Mouse (Mus musculus) lung, embryonic 14.5 days (tissue): ENCODE data around the gene Emc4. TPM values are rescaled to one million over a fixed set of nuclear protein-coding genes. Genes with fewer than 3 reads are reported as not detected.

Experiments
- ATAC-seq: fragments of 200-750 bp; cut with Nextera tagmentation; 2 replicates; pipeline ENCODE4 v1.8.0; 2017; ENCODE audit warnings: mild to moderate bottlenecking, moderate TSS enrichment, moderate library complexity; ENCODE audit not compliant: insufficient read depth
- DNase-seq: peaks from one replicate; pipeline ENCODE4 v3.0.0-alpha.2; 2015
- H3K27ac ChIP-seq: fragments of 300-500 bp; sonication (generic); 2 replicates; pipeline ENCODE4 v1.5.1; 2014; ENCODE audit warnings: low read depth, mild to moderate bottlenecking, moderate library complexity
- H3K27me3 ChIP-seq: fragments of 300-500 bp; sonication (generic); 2 replicates; pipeline ENCODE4 v1.6.1; 2014; ENCODE audit warnings: low read length, control low read depth; ENCODE audit not compliant: insufficient read depth
- H3K36me3 ChIP-seq: fragments of 300-500 bp; sonication (generic); 2 replicates; pipeline ENCODE4 v1.6.1; 2014; ENCODE audit warnings: control low read depth; ENCODE audit not compliant: insufficient read depth
- H3K4me1 ChIP-seq: fragments of 300-500 bp; sonication (generic); 2 replicates; pipeline ENCODE4 v1.6.1; 2014; ENCODE audit warnings: antibody characterized with exemption, control low read depth; ENCODE audit not compliant: insufficient read depth
- H3K4me2 ChIP-seq: fragments of 300-500 bp; sonication (generic); 2 replicates; pipeline ENCODE4 v1.6.1; 2014; ENCODE audit warnings: mild to moderate bottlenecking
- H3K4me3 ChIP-seq: fragments of 300-500 bp; sonication (generic); 2 replicates; pipeline ENCODE4 v1.5.1; 2014; ENCODE audit warnings: low read depth, low read length
- H3K9ac ChIP-seq: fragments of 300-500 bp; sonication (generic); 2 replicates; pipeline ENCODE4 v1.6.1; 2014
- H3K9me3 ChIP-seq: fragments of 300-500 bp; sonication (generic); 2 replicates; pipeline ENCODE4 v1.6.1; 2016; ENCODE audit warnings: low read depth, low read length, control low read depth
- CTCF ChIP-seq: IDR thresholded peaks from 2 replicates; pipeline ENCODE4 v1.5.1; 2016; ENCODE audit warnings: antibody characterized with exemption, low read depth
- WGBS: fragments of 180-500 bp; shearing (Covaris S2); extraction: QIAGEN DNeasy Blood & Tissue Kit; methylation state at CpG from one replicate; pipeline ENCODE4 v1.1.7; 2014; 5-methylcytosine and 5-hydroxymethylcytosine counted together
- polyA plus RNA-seq: library from polyadenylated mRNA; unstranded; fragments of >200 nt; fragmentation: Nextera tagmentation; extraction: Ambion mirVana; gene quantifications from 2 replicates; pipeline ENCODE4 v1.2.1, GENCODE M21; 2014

Gene Emc4
- polyA plus RNA-seq, 1 experiment from 2014 or later = 93.3 TPM

DNA sequence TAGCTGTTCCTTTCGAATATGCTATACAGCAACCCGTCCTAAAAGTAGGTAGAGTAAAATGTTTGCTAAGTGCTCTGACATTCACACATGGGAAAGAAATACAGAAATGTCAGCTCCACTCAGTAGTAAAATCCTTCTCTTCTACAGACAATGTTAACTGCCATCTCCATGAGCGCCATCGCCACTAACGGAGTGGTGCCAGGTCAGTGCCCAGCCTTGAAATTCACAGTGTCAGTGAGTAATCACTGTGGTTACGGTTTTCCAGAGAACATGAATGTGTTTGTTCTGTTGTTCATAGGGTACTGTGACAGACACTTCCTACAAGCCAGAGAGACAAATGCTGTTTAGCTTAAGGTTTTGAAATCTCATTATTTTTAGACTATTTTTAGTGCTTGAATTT, 30.6 kb downstream of the Emc4 start:
- Histone ChIP-seq H3K4me3 (no peak overlapping the region), H3K27ac (no peak overlapping the region), H3K9ac (no peak overlapping the region), H3K36me3 (peaks cover 22% of the 10 kb centered on the region; the same call in 1 of the 2 replicates), H3K4me2 (no peak overlapping the region), H3K27me3 (no peaks in the 10 kb centered on the region), H3K4me1 (no peaks in the 10 kb centered on the region), H3K9me3 (no peaks in the 10 kb centered on the region)
- ATAC-seq (no peak), DNase-seq (no peak)
- TF ChIP-seq CTCF = no peak
- 84% methylated on average over 6 of the region's 6 CpGs for WGBS

- DNase-seq (no peak), ATAC-seq (no peak)
- H3K4me1 ChIP-seq = no peaks in the 10 kb centered on the region
- no peak overlapping the region for H3K27ac ChIP-seq
- no peaks in the 10 kb centered on the region for H3K9me3 ChIP-seq
- no peaks in the 10 kb centered on the region for H3K27me3 ChIP-seq
- no peak overlapping the region for H3K9ac ChIP-seq
- H3K36me3 ChIP-seq = peaks cover 14% of the 10 kb centered on the region; the same call in 1 of the 2 replicates
- no peak overlapping the region for H3K4me2 ChIP-seq
- H3K4me3 ChIP-seq = no peak overlapping the region
- WGBS = 42% methylated on average over 4 of the region's 4 CpGs
- TF ChIP-seq CTCF = no peak
Measured at GRCm38 (mm10) chr2:112332051-112332898, 35.6 kb downstream of the Emc4 start.

DNA sequence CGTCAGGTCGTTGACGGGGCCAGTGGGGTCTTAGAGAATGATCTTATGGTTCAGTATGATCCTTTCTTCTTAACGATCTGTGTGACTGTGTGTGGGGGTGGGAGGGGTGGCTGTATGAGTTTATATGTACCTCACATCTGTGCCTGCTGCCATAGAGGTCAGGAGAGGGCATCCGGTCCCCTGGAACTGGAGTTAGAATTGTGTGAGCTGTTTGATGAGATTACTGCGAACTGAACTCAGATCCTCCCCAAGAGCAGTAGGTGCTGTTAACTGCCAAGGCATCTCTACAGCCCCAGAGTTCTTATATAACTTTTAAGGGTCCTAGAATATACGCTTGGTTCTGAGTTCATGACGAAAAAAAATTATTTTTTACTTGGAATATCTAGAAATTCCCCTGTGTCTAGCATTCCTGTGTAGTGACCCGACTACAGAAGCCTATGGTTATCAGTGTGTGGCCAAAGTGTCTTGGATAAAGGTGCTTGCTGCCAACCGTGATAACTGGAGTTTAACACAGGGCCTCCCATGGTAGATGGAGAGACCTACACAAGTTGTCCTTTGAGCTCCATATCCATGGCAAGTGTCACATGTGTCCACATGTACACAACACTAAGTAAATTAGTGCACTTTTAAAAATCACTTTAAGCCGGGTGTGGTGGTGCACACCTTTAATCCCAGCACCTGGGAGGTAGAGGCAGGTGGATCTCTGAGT, 39.6 kb downstream of the Emc4 start:
- DNase-seq (no peak), ATAC-seq (no peak)
- Histone ChIP-seq H3K36me3 (no peaks in the 10 kb centered on the region), H3K9me3 (no peaks in the 10 kb centered on the region), H3K27ac (no peak overlapping the region), H3K4me1 (no peaks in the 10 kb centered on the region), H3K9ac (no peak overlapping the region), H3K4me3 (no peak overlapping the region), H3K27me3 (no peaks in the 10 kb centered on the region), H3K4me2 (no peak overlapping the region)
- WGBS = 81% methylated on average over 11 of the region's 11 CpGs
- no peak for TF ChIP-seq CTCF

- Histone ChIP-seq H3K9me3 (no peaks in the 10 kb centered on the region), H3K27ac (no peak overlapping the region), H3K27me3 (no peaks in the 10 kb centered on the region), H3K36me3 (no peaks in the 10 kb centered on the region), H3K9ac (no peak overlapping the region), H3K4me3 (no peak overlapping the region), H3K4me2 (no peak overlapping the region), H3K4me1 (no peaks in the 10 kb centered on the region)
- DNase-seq (no peak), ATAC-seq (no peak)
- WGBS = 74% methylated on average over 7 of the region's 7 CpGs
- TF ChIP-seq CTCF = no peak
Measured at GRCm38 (mm10) chr2:112318905-112319304, 48.9 kb downstream of the Emc4 start.

DNA sequence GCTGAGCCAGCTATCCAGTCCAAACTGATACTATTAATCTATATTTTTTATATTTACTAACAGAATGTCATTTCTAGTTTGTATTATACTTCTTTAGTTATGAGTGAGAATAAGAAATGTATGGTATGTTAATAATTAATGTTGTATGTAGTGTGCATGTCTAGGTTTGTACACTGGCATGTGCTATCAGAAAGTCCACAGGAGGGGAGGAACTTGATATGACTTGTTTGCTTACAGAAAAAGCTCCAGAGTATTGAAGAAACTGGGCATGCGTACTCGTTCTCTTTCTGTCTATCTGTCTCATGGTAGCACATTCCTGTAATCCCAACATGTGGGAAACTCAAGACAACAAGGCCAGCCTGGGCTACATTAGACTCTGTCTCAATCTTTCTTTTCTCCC, 49.6 kb downstream of the Emc4 start:
- no peak for ATAC-seq
- WGBS = 85% methylated on average over 2 of the region's 2 CpGs
- no peak overlapping the region for H3K4me2 ChIP-seq

GRCm38 (mm10) chr2:112315638-112316037, 52.2 kb downstream of the Emc4 start:
- H3K27ac ChIP-seq = no peak overlapping the region
- DNase-seq = no peak
- no peaks in the 10 kb centered on the region for H3K27me3 ChIP-seq
- no peak for TF ChIP-seq CTCF
- no peak overlapping the region for H3K4me2 ChIP-seq
- WGBS = 88% methylated on average over 7 of the region's 7 CpGs
- no peak for ATAC-seq
- no peaks in the 10 kb centered on the region for H3K9me3 ChIP-seq
- no peak overlapping the region for H3K4me3 ChIP-seq
- H3K4me1 ChIP-seq = no peaks in the 10 kb centered on the region
- H3K36me3 ChIP-seq = no peaks in the 10 kb centered on the region
- no peak overlapping the region for H3K9ac ChIP-seq

More for the DNA sequence above, 49.6 kb downstream of the Emc4 start:
- no peak for TF ChIP-seq CTCF
- no peaks in the 10 kb centered on the region for H3K27me3 ChIP-seq
- no peak overlapping the region for H3K27ac ChIP-seq
- no peak overlapping the region for H3K9ac ChIP-seq
- H3K4me3 ChIP-seq = no peak overlapping the region
- no peak for DNase-seq
- no peaks in the 10 kb centered on the region for H3K4me1 ChIP-seq
- no peaks in the 10 kb centered on the region for H3K9me3 ChIP-seq
- no peaks in the 10 kb centered on the region for H3K36me3 ChIP-seq

Other genes starting within 250 kb of the Emc4 start
- not detected in 2 replicates for gene Olfr1316, start 233.1 kb downstream of the Emc4 start, polyA plus RNA-seq
- not detected in 2 replicates for gene Olfr1317, start 227.7 kb downstream of the Emc4 start, polyA plus RNA-seq
- gene Olfr1318, start 213.8 kb downstream of the Emc4 start, polyA plus RNA-seq = not detected in 2 replicates
- 19.3 TPM in 2 replicates for gene Lpcat4, start 128.6 kb downstream of the Emc4 start, polyA plus RNA-seq
- gene Nutm1, start 108.7 kb downstream of the Emc4 start, polyA plus RNA-seq = 0.11 TPM in 2 replicates
- gene Nop10, start 106.1 kb downstream of the Emc4 start, polyA plus RNA-seq = 187 and 196 TPM in 2 replicates
- 11.6 and 11.9 TPM in 2 replicates for gene Slc12a6, start 102.2 kb downstream of the Emc4 start, polyA plus RNA-seq
- not detected in 2 replicates for gene Gm21985, start 101.7 kb downstream of the Emc4 start, polyA plus RNA-seq
- gene Katnbl1, start 11.2 kb upstream of the Emc4 start, polyA plus RNA-seq = 44.0 and 44.6 TPM in 2 replicates
- 15.8 and 17.3 TPM in 2 replicates for gene Emc7, start 87.0 kb upstream of the Emc4 start, polyA plus RNA-seq
- gene Chrm5, start 112.7 kb upstream of the Emc4 start, polyA plus RNA-seq = not detected in 2 replicates
- gene Aven, start 124.9 kb upstream of the Emc4 start, polyA plus RNA-seq = 7.2 and 7.8 TPM in 2 replicates